Comparison of ENCODE assay signal across 26 mouse cellular contexts in genomic region chr5:122638296-122638695, GRCm38 (mm10). TPM values are rescaled to one million over a fixed set of nuclear protein-coding genes. Genes with fewer than 3 reads are reported as not detected.
"Had no signal": no experiment of that assay in that cellular context is flagged by ENCODE, and none has a peak within 500 bp of the region (broad histone marks: within the 10 kb centered on the region; RNA-seq: fewer than 3 reads in every experiment).

No protein-coding gene starts in this region.

- H3K9ac ChIP-seq: heart, embryonic 13.5 days; heart, embryonic 15.5 days; hindbrain, embryonic 12.5 days; hindbrain, embryonic 14.5 days; intestine, embryonic 15.5 days; limb, embryonic 12.5 days had no signal

- H3K27me3 ChIP-seq: heart, embryonic 13.5 days; heart, embryonic 15.5 days; hindbrain, embryonic 12.5 days; intestine, embryonic 15.5 days; limb, embryonic 12.5 days had no signal

- H3K36me3 ChIP-seq: heart, embryonic 13.5 days; heart, embryonic 15.5 days; hindbrain, embryonic 10.5 days; hindbrain, embryonic 12.5 days; intestine, embryonic 15.5 days; limb, embryonic 10.5 days; limb, embryonic 12.5 days had no signal

- ATAC-seq: hindbrain, embryonic 16.5 days; inflammation-experienced regulatory T-cells, adult 6 months; intestine, embryonic 15.5 days; intestine, postnatal 0 days had no signal

- H3K4me2 ChIP-seq: heart, embryonic 13.5 days; heart, embryonic 15.5 days; hindbrain, embryonic 12.5 days; hindbrain, embryonic 14.5 days; intestine, embryonic 15.5 days; limb, embryonic 12.5 days; liver, embryonic 11.5 days had no signal

- H3K9me3 ChIP-seq: heart, embryonic 13.5 days; heart, embryonic 15.5 days; hindbrain, embryonic 10.5 days; hindbrain, embryonic 12.5 days; intestine, embryonic 15.5 days; limb, embryonic 10.5 days; limb, embryonic 12.5 days had no signal

- H3K4me3 ChIP-seq: gastrocnemius, adult 2 months; heart, embryonic 13.5 days; heart, embryonic 15.5 days; hindbrain, embryonic 10.5 days; hindbrain, embryonic 12.5 days; intestine, embryonic 15.5 days; layer of hippocampus, adult 2 months; left cerebral cortex, adult 2 months; limb, embryonic 10.5 days; limb, embryonic 12.5 days had no signal

- H3K4me1 ChIP-seq: intestine, embryonic 15.5 days; limb, embryonic 12.5 days had no signal

- DNase-seq: gastrocnemius, adult 2 months; gastrocnemius, postnatal 10 days; gastrocnemius, postnatal 25 days; heart, adult 18-20 months; heart, postnatal 4 days; kidney, adult 18-20 months; kidney, adult 8-10 months; kidney, postnatal 10 days; kidney, postnatal 25 days; kidney, postnatal 4 days; layer of hippocampus, postnatal 36 days; liver had no signal

- H3K27ac ChIP-seq: gastrocnemius, adult 2 months; heart, embryonic 13.5 days; heart, embryonic 15.5 days; hindbrain, embryonic 12.5 days; hindbrain, embryonic 14.5 days; intestine, embryonic 15.5 days; layer of hippocampus, adult 2 months; left cerebral cortex, adult 2 months; limb, embryonic 10.5 days; limb, embryonic 12.5 days had no signal

RNA-seq across cellular contexts. Expression of gene P2rx7, which starts 5.4 kb away (rescaled TPM):
- polyA plus RNA-seq: limb, embryonic 10.5 days had no signal
